Mouse (Mus musculus): ENCODE data around the gene Stim1. TPM values are rescaled to one million over a fixed set of nuclear protein-coding genes. Genes with fewer than 3 reads are reported as not detected.
"Not testable (repeated sequence)": the region's sequence is repeated elsewhere in the genome, so short reads cannot be mapped to it uniquely, and the experiment has no call there.

Stim1 gene
- polyA plus RNA-seq, 1 experiment from 2014 or later = 13.6 TPM

GRCm38 (mm10) chr7:102478926-102479325 is 211.3 kb downstream of the Stim1 start:
- H3K27me3 ChIP-seq (replicated peaks) = no peaks in the 10 kb centered on the region
- H3K4me1 ChIP-seq = no peaks in the 10 kb centered on the region
- WGBS = 83% methylated on average over 3 of the region's 3 CpGs
- no peaks in the 10 kb centered on the region for H3K9me3 ChIP-seq
- H3K36me3 ChIP-seq = no peaks in the 10 kb centered on the region
- ATAC-seq (ENCODE audit: low FRiP score, low read depth) = no peak
- no peak overlapping the region for H3K4me2 ChIP-seq (replicated peaks)
- no peak overlapping the region for H3K4me3 ChIP-seq
- H3K27ac ChIP-seq = no peak overlapping the region
- H3K9ac ChIP-seq = no peak overlapping the region

DNA sequence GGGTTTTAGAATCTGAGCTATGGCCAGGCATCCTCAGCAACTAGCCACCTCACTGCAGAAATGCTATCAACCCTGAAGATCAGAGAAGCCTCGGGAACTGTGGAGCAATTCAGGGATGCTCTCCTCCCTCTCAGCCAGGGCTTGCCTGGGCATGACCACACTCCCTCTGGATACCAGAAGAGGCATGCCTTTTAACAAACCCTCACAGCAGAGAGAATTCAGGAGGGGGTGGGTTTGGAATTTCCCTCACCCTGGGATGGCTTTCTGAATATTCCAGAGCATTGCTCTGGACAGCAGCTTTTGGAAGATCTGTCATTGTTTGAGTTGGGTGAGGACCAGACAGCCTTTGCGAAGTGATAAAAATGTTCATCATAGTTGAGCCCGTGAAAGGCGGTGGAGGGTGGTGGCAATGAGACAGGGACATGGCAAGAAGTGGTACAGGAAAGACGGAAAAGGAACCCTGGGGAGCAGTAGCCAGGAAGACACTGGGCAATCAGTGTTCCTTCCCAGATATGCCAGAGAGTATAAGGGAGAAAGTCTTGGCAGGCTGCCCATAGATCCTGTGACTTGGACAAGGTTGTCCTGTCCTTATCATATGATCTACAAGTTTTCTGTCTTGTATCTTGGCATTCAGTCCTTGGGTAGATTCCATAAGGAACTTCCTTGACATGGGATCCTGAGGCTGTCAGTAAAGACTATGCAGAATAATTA is 211.9 kb downstream of the Stim1 start:
- H3K4me2 ChIP-seq (replicated peaks) = no peak overlapping the region
- no peaks in the 10 kb centered on the region for H3K36me3 ChIP-seq
- H3K27ac ChIP-seq = no peak overlapping the region
- no peaks in the 10 kb centered on the region for H3K27me3 ChIP-seq (replicated peaks)
- H3K9me3 ChIP-seq = no peaks in the 10 kb centered on the region
- no peak for ATAC-seq (ENCODE audit: low FRiP score, low read depth)
- H3K4me3 ChIP-seq = no peak overlapping the region
- 77% methylated on average over 5 of the region's 5 CpGs for WGBS
- no peaks in the 10 kb centered on the region for H3K4me1 ChIP-seq
- no peak overlapping the region for H3K9ac ChIP-seq

GRCm38 (mm10) chr7:102480821-102481220 is 213.2 kb downstream of the Stim1 start:
- H3K9me3 ChIP-seq = no peaks in the 10 kb centered on the region
- no peak overlapping the region for H3K4me3 ChIP-seq
- no peak overlapping the region for H3K4me2 ChIP-seq (replicated peaks)
- H3K27me3 ChIP-seq (replicated peaks) = no peaks in the 10 kb centered on the region
- no peak for ATAC-seq (ENCODE audit: low FRiP score, low read depth)
- no peaks in the 10 kb centered on the region for H3K4me1 ChIP-seq
- no peaks in the 10 kb centered on the region for H3K36me3 ChIP-seq
- no peak overlapping the region for H3K27ac ChIP-seq
- H3K9ac ChIP-seq = no peak overlapping the region
- 88% methylated on average over 4 of the region's 4 CpGs for WGBS

- Histone ChIP-seq H3K27ac (no peak within 1 kb of the TSS), H3K36me3 (no peaks in the 10 kb centered on the region), H3K4me1 (no peaks in the 10 kb centered on the region), H3K4me2 (replicated peaks) (no peak within 1 kb of the TSS), H3K4me3 (no peak within 1 kb of the TSS), H3K9ac (no peak within 1 kb of the TSS), H3K9me3 (no peaks in the 10 kb centered on the region), H3K27me3 (replicated peaks) (no peaks in the 10 kb centered on the region)
- ATAC-seq (ENCODE audit: low FRiP score, low read depth) = no peak
- WGBS = 93% methylated on average over 4 of the region's 4 CpGs
These were observed 214.0 kb downstream of the Stim1 start, which contains the start of gene Olfr543 for GRCm38 (mm10) chr7:102481579-102481978. Gene Olfr543, minus strand, starts transcription at chr7:102481679.

DNA sequence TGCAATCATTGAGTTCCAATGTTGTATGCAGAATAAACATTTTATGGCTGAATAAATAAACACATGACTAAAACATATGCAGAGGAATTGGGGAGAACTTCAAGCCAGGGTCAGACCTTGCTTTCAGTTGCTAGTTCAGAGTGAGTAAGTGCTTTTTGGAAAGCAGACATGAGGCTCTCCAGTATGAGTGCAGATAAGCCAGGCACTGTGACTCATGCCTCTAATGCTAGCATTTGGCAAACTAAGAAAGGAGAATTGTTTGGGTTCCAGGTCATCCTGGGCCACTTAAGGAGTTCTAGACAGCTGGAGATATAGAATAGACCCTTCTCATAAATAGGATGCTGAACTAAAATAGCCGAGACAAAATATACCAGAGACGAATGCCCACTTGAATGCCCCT is 216.1 kb downstream of the Stim1 start:
- Histone ChIP-seq H3K9ac (no peak overlapping the region), H3K9me3 (no peaks in the 10 kb centered on the region), H3K27me3 (replicated peaks) (no peaks in the 10 kb centered on the region), H3K4me1 (no peaks in the 10 kb centered on the region), H3K4me3 (no peak overlapping the region), H3K27ac (no peak overlapping the region), H3K4me2 (replicated peaks) (no peak overlapping the region), H3K36me3 (no peaks in the 10 kb centered on the region)
- no peak for ATAC-seq (ENCODE audit: low FRiP score, low read depth)
- WGBS = 89% methylated on average over 2 of the region's 2 CpGs

- not testable (repeated sequence) for H3K36me3 ChIP-seq; H3K27ac ChIP-seq; H3K9ac ChIP-seq; ATAC-seq (ENCODE audit: low FRiP score, low read depth); H3K4me2 ChIP-seq (replicated peaks); H3K4me1 ChIP-seq; H3K9me3 ChIP-seq; H3K27me3 ChIP-seq (replicated peaks); H3K4me3 ChIP-seq
- 66% methylated on average over 8 of the region's 8 CpGs for WGBS
These were observed 217.2 kb downstream of the Stim1 start for GRCm38 (mm10) chr7:102484766-102485165.

DNA sequence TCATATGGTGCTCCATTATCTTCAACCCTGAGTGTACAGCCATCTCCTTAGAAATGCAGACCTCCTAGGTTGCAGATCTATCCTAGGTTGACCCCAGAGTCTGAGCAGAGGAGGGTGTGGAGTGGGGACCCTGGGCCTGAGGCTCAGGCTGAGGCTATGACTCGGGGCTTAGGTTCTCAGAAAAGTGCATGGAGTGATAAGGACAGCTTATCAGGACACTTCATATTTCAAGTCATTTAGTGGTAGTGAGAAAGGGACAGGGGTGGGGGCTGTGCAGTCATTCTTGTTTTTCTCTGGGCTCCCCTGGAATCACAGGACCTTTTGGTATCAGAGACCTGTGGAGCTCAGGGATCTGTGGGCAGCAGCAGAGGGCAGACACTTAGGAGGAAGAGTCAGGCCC is 218.5 kb downstream of the Stim1 start:
- Histone ChIP-seq H3K9ac (no peak overlapping the region), H3K27ac (no peak overlapping the region), H3K9me3 (no peaks in the 10 kb centered on the region), H3K4me1 (no peaks in the 10 kb centered on the region), H3K4me2 (replicated peaks) (no peak overlapping the region), H3K4me3 (no peak overlapping the region), H3K36me3 (no peaks in the 10 kb centered on the region), H3K27me3 (replicated peaks) (no peaks in the 10 kb centered on the region)
- 78% methylated on average over 1 of the region's 1 CpGs for WGBS
- no peak for ATAC-seq (ENCODE audit: low FRiP score, low read depth)

Other genes starting within 250 kb of the Stim1 start
- 4.1 and 5.3 TPM in 2 replicates for gene Il18bp, start 249.1 kb upstream of the Stim1 start, polyA plus RNA-seq (2016; fragmentation: Nextera tagmentation; extraction: Ambion mirVana)
- gene Rnf121, start 202.3 kb upstream of the Stim1 start, polyA plus RNA-seq (2016; fragmentation: Nextera tagmentation; extraction: Ambion mirVana) = 29.1 and 30.2 TPM in 2 replicates
- gene Xndc1, start 202.3 kb upstream of the Stim1 start, polyA plus RNA-seq (2016; fragmentation: Nextera tagmentation; extraction: Ambion mirVana) = 32.4 and 34.2 TPM in 2 replicates
- 2.5 and 2.6 TPM in 2 replicates for gene Xntrpc, start 202.1 kb upstream of the Stim1 start, polyA plus RNA-seq (2016; fragmentation: Nextera tagmentation; extraction: Ambion mirVana)
- gene Trpc2, start 184.7 kb upstream of the Stim1 start, polyA plus RNA-seq (2016; fragmentation: Nextera tagmentation; extraction: Ambion mirVana) = 0.60 and 1.4 TPM in 2 replicates
- gene Art1, start 166.1 kb upstream of the Stim1 start, polyA plus RNA-seq (2016; fragmentation: Nextera tagmentation; extraction: Ambion mirVana) = 3.3 and 4.6 TPM in 2 replicates
- gene Art5, start 158.3 kb upstream of the Stim1 start, polyA plus RNA-seq (2016; fragmentation: Nextera tagmentation; extraction: Ambion mirVana) = 2.3 and 2.6 TPM in 2 replicates
- gene Chrna10, start 151.0 kb upstream of the Stim1 start, polyA plus RNA-seq (2016; fragmentation: Nextera tagmentation; extraction: Ambion mirVana) = not detected in 2 replicates
- 33.1 and 34.8 TPM in 2 replicates for gene Nup98, start 57.6 kb upstream of the Stim1 start, polyA plus RNA-seq (2016; fragmentation: Nextera tagmentation; extraction: Ambion mirVana)
- gene Pgap2, start 57.6 kb upstream of the Stim1 start, polyA plus RNA-seq (2016; fragmentation: Nextera tagmentation; extraction: Ambion mirVana) = 45.7 and 46.1 TPM in 2 replicates
- 28.2 and 28.3 TPM in 2 replicates for gene Rhog, start 11.8 kb upstream of the Stim1 start, polyA plus RNA-seq (2016; fragmentation: Nextera tagmentation; extraction: Ambion mirVana)
- 113 and 115 TPM in 2 replicates for gene Rrm1, start 173.9 kb downstream of the Stim1 start, polyA plus RNA-seq (2016; fragmentation: Nextera tagmentation; extraction: Ambion mirVana)
- 0.45 and 0.46 TPM in 2 replicates for gene Olfr543, start 213.9 kb downstream of the Stim1 start, polyA plus RNA-seq (2016; fragmentation: Nextera tagmentation; extraction: Ambion mirVana)
- 0.05 and 0.15 TPM in 2 replicates for gene Olfr544, start 220.5 kb downstream of the Stim1 start, polyA plus RNA-seq (2016; fragmentation: Nextera tagmentation; extraction: Ambion mirVana)
- gene Olfr545, start 231.8 kb downstream of the Stim1 start, polyA plus RNA-seq (2016; fragmentation: Nextera tagmentation; extraction: Ambion mirVana) = 0.10 and 0.13 TPM in 2 replicates